Mouse (Mus musculus) Patski (cell line): ENCODE measurements around the gene Castor2. TPM values are rescaled to one million over a fixed set of nuclear protein-coding genes. Genes with fewer than 3 reads are reported as not detected.
A peak's percentile ranks its signal among the peaks of the same experiment; 100 is the strongest.

Source experiments
- ATAC-seq: fragments of 100-300 bp; one replicate; pipeline ENCODE4 v1.8.0; 2021
- CTCF ChIA-PET: fragments of 350-600 bp; sonication (Branson Sonifier 250); formaldehyde crosslinking; loops from one replicate; lab custom pipeline; 2022; ENCODE audit warnings: inconsistent platforms; lab: Charles Lee
- POLR2A ChIA-PET: fragments of 350-600 bp; sonication (Branson Sonifier 250); formaldehyde crosslinking; loops from one replicate; lab custom pipeline; 2022; ENCODE audit warnings: antibody characterized with exemption, inconsistent platforms; lab: Charles Lee
- DNase-seq: peaks from one replicate; pipeline ENCODE4 v3.0.0-alpha.2; 2011; ENCODE audit warnings: low read depth, low spot score
- H3K27me3 ChIP-seq: fragments of 371-371 bp; one replicate; pipeline ENCODE4 v1.5.1; 2021
- CTCF ChIP-seq: fragments of 100-300 bp; IDR thresholded peaks from one replicate; pipeline ENCODE4 v1.5.1; 2021
- in situ Hi-C: fragments of 300-500 bp; cut with MboI; formaldehyde crosslinking; loops from 3 replicates; pipeline ENCODE4 v1.11.1; 2018; ENCODE audit warnings: low pct_unique_long_range_greater_than_20kb, mixed read lengths
- polyA plus RNA-seq: library from polyadenylated mRNA; unstranded; gene quantifications from one replicate; pipeline ENCODE4 v1.2.3, GENCODE M21; 2021

Gene Castor2
- polyA plus RNA-seq, 1 experiment from 2014 or later: 27.3 TPM

- DNase-seq: no peak
- in situ Hi-C loops: no loop called here
- no peaks in the 10 kb centered on the region for H3K27me3 ChIP-seq
- ATAC-seq: no peak
- no peak for TF ChIP-seq CTCF
- ChIA-PET POLR2A (no interaction called here), CTCF (interaction anchor here (0.9 kb wide), 1 partner anchor 168 kb away, joined by 3 read pairs; no protein-coding TSS in a partner anchor)
Measured at GRCm38 (mm10) chr5:134178536-134178935, 79.0 kb downstream of the Castor2 start.

DNA sequence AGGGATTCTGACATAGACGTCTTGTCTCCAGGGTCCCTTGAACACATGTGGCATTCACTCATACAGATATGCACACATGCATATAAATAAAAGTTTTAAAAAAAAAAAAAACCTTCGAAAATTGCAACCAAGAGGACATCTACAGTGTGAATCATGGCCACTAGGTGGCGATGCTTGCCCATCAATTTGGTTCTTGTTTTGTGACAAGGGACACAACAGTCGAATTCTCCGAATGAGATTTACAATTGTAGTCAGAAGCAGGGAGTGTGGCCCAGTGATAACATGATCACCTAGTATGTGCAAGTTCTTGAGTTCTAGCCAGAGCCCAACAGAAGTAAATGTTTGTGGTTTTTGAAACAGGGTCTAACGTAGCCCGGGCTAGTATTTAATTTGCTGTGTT, 80.4 kb downstream of the Castor2 start:
- peak; percentile 92 for TF ChIP-seq CTCF
- ChIA-PET CTCF (interaction anchor here (1.0 kb wide), 1 partner anchor 167 kb away, joined by 3 read pairs; no protein-coding TSS in a partner anchor), POLR2A (interaction anchor here (0.7 kb wide), 1 partner anchor 75 kb away, joined by 5 read pairs; no protein-coding TSS in a partner anchor)
- in situ Hi-C loops: loop anchor here (5.0 kb wide), 2 partner anchors 162 to 302 kb away; no protein-coding TSS in a partner anchor
- no peak for ATAC-seq
- no peaks in the 10 kb centered on the region for H3K27me3 ChIP-seq
- DNase-seq: no peak

- TF ChIP-seq CTCF: no peak
- no peaks in the 10 kb centered on the region for H3K27me3 ChIP-seq
- in situ Hi-C loops: loop anchor here (5.0 kb wide), 2 partner anchors 160 to 300 kb away; no protein-coding TSS in a partner anchor
- ChIA-PET CTCF (interaction anchor here (0.7 kb wide), 1 partner anchor 24 kb away, joined by 3 read pairs; no protein-coding TSS in a partner anchor), POLR2A (interaction anchor here (0.6 kb wide), 1 partner anchor 196 kb away, joined by 7 read pairs; no protein-coding TSS in a partner anchor)
- no peak for DNase-seq
- ATAC-seq: no peak
Measured at GRCm38 (mm10) chr5:134182172-134182571, 82.7 kb downstream of the Castor2 start.

DNA sequence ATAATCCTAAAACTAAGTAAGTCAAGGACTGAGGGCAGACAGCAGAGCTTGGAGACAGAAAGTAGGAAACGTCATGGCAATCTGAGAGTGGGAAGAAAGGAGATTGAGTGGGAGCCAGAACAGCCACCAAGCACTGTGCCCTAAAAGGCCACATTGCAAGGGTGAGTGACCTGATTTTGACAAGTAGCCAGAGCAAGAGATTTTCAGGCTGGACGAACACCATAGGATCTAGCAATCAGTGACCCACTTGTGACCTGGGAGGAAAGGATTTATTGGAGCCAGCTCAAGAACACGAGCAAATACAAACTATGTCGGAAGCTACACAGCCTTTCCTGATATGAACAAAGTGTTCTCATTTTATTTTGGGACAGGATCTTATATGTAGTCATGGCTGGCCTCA, 83.2 kb downstream of the Castor2 start:
- POLR2A ChIA-PET: interaction anchor here (0.6 to 0.8 kb wide), 2 partner anchors 188 to 195 kb away, joined by 4 to 7 read pairs; no protein-coding TSS in a partner anchor
- CTCF ChIA-PET: interaction anchor here (0.7 kb wide), 1 partner anchor 25 kb away, joined by 3 read pairs; no protein-coding TSS in a partner anchor
- no peak for ATAC-seq
- DNase-seq: no peak
- in situ Hi-C loops: loop anchor here (5.0 kb wide), 2 partner anchors 160 to 300 kb away; no protein-coding TSS in a partner anchor
- no peaks in the 10 kb centered on the region for H3K27me3 ChIP-seq
- TF ChIP-seq CTCF: no peak

GRCm38 (mm10) chr5:134183162-134183561, 83.7 kb downstream of the Castor2 start:
- ChIA-PET CTCF (interaction anchor here (0.7 kb wide), 1 partner anchor 25 kb away, joined by 3 read pairs; no protein-coding TSS in a partner anchor), POLR2A (interaction anchor here (0.7 to 0.8 kb wide), 2 partner anchors 187 to 492 kb away, joined by 4 to 10 read pairs; no protein-coding TSS in a partner anchor)
- TF ChIP-seq CTCF: no peak
- in situ Hi-C loops: loop anchor here (5.0 kb wide), 2 partner anchors 159 to 299 kb away; no protein-coding TSS in a partner anchor
- no peak for DNase-seq
- ATAC-seq: no peak
- no peaks in the 10 kb centered on the region for H3K27me3 ChIP-seq

DNA sequence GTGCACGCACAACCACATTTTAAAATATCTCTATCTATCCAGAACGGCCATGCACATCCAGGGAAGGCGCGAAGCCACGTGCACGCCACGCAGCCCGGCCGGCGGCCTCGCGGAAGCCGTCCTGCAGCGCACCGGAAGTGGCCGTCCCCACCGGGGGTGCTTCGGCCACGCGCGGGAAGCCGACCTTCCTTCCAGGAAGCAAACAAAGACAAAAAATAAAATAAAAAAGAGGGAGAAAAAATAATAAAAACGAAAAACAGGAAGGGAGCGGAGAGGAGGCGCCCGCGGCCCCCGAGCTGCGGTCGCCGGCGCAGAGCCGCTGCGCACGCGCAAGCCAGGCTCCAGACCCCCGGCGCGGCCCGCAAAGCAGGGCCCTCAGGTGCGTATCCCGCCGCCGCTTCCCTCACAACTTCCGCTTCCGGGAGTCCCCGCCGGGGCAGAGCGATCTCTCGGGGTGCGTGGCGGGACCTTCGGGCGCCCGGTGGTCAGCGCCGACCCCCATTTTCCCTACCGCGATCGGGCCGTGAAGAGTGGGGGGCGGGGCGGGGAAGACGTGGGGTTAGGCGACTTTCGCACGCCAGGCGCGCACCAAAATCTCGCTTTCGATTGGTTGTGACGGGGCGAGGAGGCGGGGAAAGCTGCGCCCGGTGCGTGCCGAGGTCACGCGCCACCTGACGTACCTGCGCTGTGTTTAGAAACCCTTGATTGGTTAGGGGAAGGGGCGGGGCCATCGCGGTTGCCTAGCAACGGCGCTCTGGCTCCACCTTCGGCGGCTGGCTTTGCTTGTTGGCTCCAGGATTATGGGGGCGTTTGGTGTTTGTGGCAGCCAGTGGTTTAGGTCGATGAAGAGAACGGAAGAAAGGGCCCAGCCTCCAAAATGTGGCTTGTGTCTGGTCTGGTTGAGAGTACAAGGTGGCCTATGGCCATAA, 84.6 kb downstream of the Castor2 start, which contains the start of gene Gtf2ird2:
TSS of gene Gtf2ird2 (plus strand) at position 140 of the 929 bp plus-strand sequence.
- POLR2A ChIA-PET: interaction anchor here (0.6 to 0.7 kb wide), 2 partner anchors 140 to 491 kb away, joined by 4 to 10 read pairs; no protein-coding TSS in a partner anchor

GRCm38 (mm10) chr5:134186059-134186458, 86.5 kb downstream of the Castor2 start:
- ATAC-seq: no peak
- TF ChIP-seq CTCF: no peak
- no peaks in the 10 kb centered on the region for H3K27me3 ChIP-seq
- POLR2A ChIA-PET: interaction anchor here (0.8 kb wide), 1 partner anchor 16 kb away, joined by 3 read pairs; no protein-coding TSS in a partner anchor
- no peak for DNase-seq
- CTCF ChIA-PET: interaction anchor here (1.0 to 3.2 kb wide), 6 partner anchors 10 to 140 kb away, joined by 3 to 15 read pairs (median 5); no protein-coding TSS in a partner anchor
- in situ Hi-C loops: no loop called here

More for the DNA sequence above, 84.6 kb downstream of the Castor2 start, which contains the start of gene Gtf2ird2:
- TF ChIP-seq CTCF: no peak
- no peaks in the 10 kb centered on the region for H3K27me3 ChIP-seq
- in situ Hi-C loops: loop anchor here (5.0 kb wide), 2 partner anchors 158 to 298 kb away; no protein-coding TSS in a partner anchor
- ATAC-seq (peak; percentile 90), DNase-seq (peak; percentile 97)
- CTCF ChIA-PET: no interaction called here

DNA sequence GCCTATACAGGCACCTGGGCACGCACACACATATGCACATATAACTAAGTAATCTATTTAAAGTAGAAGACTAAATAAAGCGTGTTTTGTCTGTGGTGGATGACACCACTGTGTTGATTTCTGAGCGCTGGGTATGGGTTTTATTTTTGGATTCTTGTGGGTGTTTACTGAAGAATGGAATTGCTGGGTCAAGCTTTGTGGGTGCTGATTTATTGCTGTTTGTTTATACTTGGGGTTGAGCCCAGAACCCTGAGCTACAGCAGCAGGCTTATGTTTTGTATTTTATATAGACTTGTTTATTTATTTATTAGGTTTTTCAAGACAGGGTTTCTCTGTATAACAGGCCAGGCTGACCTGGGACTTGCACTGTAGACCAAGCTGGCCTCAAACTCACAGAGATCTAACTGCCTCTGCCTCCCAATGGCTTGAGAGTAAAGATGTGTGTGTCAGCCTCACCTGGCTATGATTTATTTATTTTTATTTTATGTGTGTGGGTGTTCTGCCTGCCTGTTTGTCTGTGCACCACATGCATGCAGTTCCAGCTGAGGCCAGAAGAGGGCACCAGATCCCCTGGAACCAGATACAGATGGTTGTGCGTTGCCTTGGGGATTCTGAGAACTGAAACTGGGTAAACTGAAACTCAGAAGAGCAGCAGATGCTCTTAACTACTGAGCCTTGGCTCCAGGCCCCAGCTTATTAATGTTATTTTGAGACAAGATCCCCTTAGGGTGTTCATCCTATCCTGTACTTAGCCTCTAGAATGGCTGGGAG, 87.6 kb downstream of the Castor2 start:
- ChIA-PET CTCF (interaction anchor here (1.0 to 3.2 kb wide), 8 partner anchors 9 to 139 kb away, joined by 3 to 15 read pairs (median 4); no protein-coding TSS in a partner anchor), POLR2A (interaction anchor here (0.8 kb wide), 1 partner anchor 15 kb away, joined by 3 read pairs; no protein-coding TSS in a partner anchor)
- in situ Hi-C loops: no loop called here
- no peak for ATAC-seq
- H3K27me3 ChIP-seq: no peaks in the 10 kb centered on the region
- peak; percentile 96 for TF ChIP-seq CTCF
- DNase-seq: no peak

- CTCF ChIA-PET: interaction anchor here (0.7 to 3.2 kb wide), 2 partner anchors 10 to 158 kb away, joined by 3 to 15 read pairs; no protein-coding TSS in a partner anchor
Measured at GRCm38 (mm10) chr5:134188571-134188970, 89.1 kb downstream of the Castor2 start.

More at GRCm38 (mm10) chr5:134188571-134188970, 89.1 kb downstream of the Castor2 start:
- POLR2A ChIA-PET: interaction anchor here (0.6 to 0.9 kb wide), 3 partner anchors 25 to 129 kb away, joined by 3 to 10 read pairs (median 8); no protein-coding TSS in a partner anchor
- ATAC-seq: no peak
- no peaks in the 10 kb centered on the region for H3K27me3 ChIP-seq
- TF ChIP-seq CTCF: no peak
- DNase-seq: no peak
- in situ Hi-C loops: no loop called here
